Mouse (Mus musculus): ENCODE data around the gene Tmprss9. TPM values are rescaled to one million over a fixed set of nuclear protein-coding genes. Genes with fewer than 3 reads are reported as not detected.

The Tmprss9 gene
- total RNA-seq, 2 experiments from 2014 or later, result 0.13 to 0.18 TPM

GRCm38 (mm10) chr10:80839848-80840247 is 31.8 kb upstream of the Tmprss9 start:
- intact Hi-C loops (cut with DNase I), result no loop called here
- no peak for DNase-seq (ENCODE audit: low spot score in 2 of 2)

- DNase-seq (ENCODE audit: low spot score in 2 of 2), result no peak
- intact Hi-C loops (cut with DNase I), result no loop called here
These were observed 30.0 kb upstream of the Tmprss9 start for GRCm38 (mm10) chr10:80841685-80842084.

GRCm38 (mm10) chr10:80842334-80842733 is 29.3 kb upstream of the Tmprss9 start:
- DNase-seq (ENCODE audit: low spot score in 2 of 2), result no peak
- intact Hi-C loops (cut with DNase I), result no loop called here

- intact Hi-C loops (cut with DNase I), result no loop called here
- DNase-seq (ENCODE audit: low spot score in 2 of 2), result no peak
These were observed 28.3 kb upstream of the Tmprss9 start for GRCm38 (mm10) chr10:80843087-80843930.

GRCm38 (mm10) chr10:80843931-80844547 is 27.6 kb upstream of the Tmprss9 start, which contains the start of gene Lingo3:
TSS of gene Lingo3 (minus strand) at chr10:80844039.
- intact Hi-C loops (cut with DNase I), result no loop called here
- peak; percentile 63 to 76 for DNase-seq (ENCODE audit: low spot score in 2 of 2)

GRCm38 (mm10) chr10:80845055-80845693 is 26.5 kb upstream of the Tmprss9 start:
- DNase-seq (ENCODE audit: low spot score in 2 of 2), result no peak
- intact Hi-C loops (cut with DNase I), result no loop called here

GRCm38 (mm10) chr10:80845732-80846131 is 25.9 kb upstream of the Tmprss9 start:
- intact Hi-C loops (cut with DNase I), result no loop called here
- peak; percentile 52 to 69 for DNase-seq (ENCODE audit: low spot score in 2 of 2)

GRCm38 (mm10) chr10:80848571-80848970 is 23.1 kb upstream of the Tmprss9 start:
- intact Hi-C loops (cut with DNase I), result no loop called here
- no peak for DNase-seq (ENCODE audit: low spot score in 2 of 2)

- intact Hi-C loops (cut with DNase I), result no loop called here
- DNase-seq (ENCODE audit: low spot score in 2 of 2), result peak; percentile 96 to 98
These were observed 16.5 kb upstream of the Tmprss9 start, which contains the start of the genes Lsm7 and Sppl2b for GRCm38 (mm10) chr10:80854913-80855748. TSS of gene Lsm7 (minus strand) at chr10:80855209. TSS of gene Sppl2b (plus strand) at chr10:80855275.

GRCm38 (mm10) chr10:80855749-80856073 is 15.9 kb upstream of the Tmprss9 start:
- no peak for DNase-seq (ENCODE audit: low spot score in 2 of 2)
- intact Hi-C loops (cut with DNase I), result no loop called here

GRCm38 (mm10) chr10:80856267-80856666 is 15.4 kb upstream of the Tmprss9 start:
- peak; percentile 39 to 88 for DNase-seq (ENCODE audit: low spot score in 2 of 2)
- intact Hi-C loops (cut with DNase I), result no loop called here

- no peak for DNase-seq (ENCODE audit: low spot score in 2 of 2)
- intact Hi-C loops (cut with DNase I), result no loop called here
These were observed 14.7 kb upstream of the Tmprss9 start for GRCm38 (mm10) chr10:80856908-80857307.

GRCm38 (mm10) chr10:80857386-80857785 is 14.3 kb upstream of the Tmprss9 start:
- intact Hi-C loops (cut with DNase I), result no loop called here
- no peak for DNase-seq (ENCODE audit: low spot score in 2 of 2)

GRCm38 (mm10) chr10:80857848-80858247 is 13.8 kb upstream of the Tmprss9 start:
- intact Hi-C loops (cut with DNase I), result no loop called here
- no peak for DNase-seq (ENCODE audit: low spot score in 2 of 2)

GRCm38 (mm10) chr10:80858350-80858935 is 13.2 kb upstream of the Tmprss9 start:
- no peak for DNase-seq (ENCODE audit: low spot score in 2 of 2)
- intact Hi-C loops (cut with DNase I), result no loop called here

- DNase-seq (ENCODE audit: low spot score in 2 of 2), result no peak
- intact Hi-C loops (cut with DNase I), result no loop called here
These were observed 9.3 kb upstream of the Tmprss9 start for GRCm38 (mm10) chr10:80862305-80862704.

- intact Hi-C loops (cut with DNase I), result no loop called here
- DNase-seq (ENCODE audit: low spot score in 2 of 2), result no peak
These were observed 7.2 kb upstream of the Tmprss9 start for GRCm38 (mm10) chr10:80864446-80864845.

GRCm38 (mm10) chr10:80870993-80871392 is 655 bp upstream of the Tmprss9 start:
- intact Hi-C loops (cut with DNase I), result no loop called here
- no peak for DNase-seq (ENCODE audit: low spot score in 2 of 2)

- intact Hi-C loops (cut with DNase I), result no loop called here
- no peak for DNase-seq (ENCODE audit: low spot score in 2 of 2)
These were observed 2.4 kb downstream of the Tmprss9 start for GRCm38 (mm10) chr10:80874035-80874434.
